15 mouse cellular contexts compared by ENCODE assay signal in genomic region chr17:91085416-91085815, GRCm38 (mm10). TPM values are rescaled to one million over a fixed set of nuclear protein-coding genes. Genes with fewer than 3 reads are reported as not detected.
DNase-seq lines count a peak whose midpoint lies in the region; ATAC-seq lines count a peak whose summit lies in the region.
"Had no signal": no experiment of that assay in that cellular context is flagged by ENCODE, and none has a peak within 500 bp of the region (broad histone marks: within the 10 kb centered on the region; RNA-seq: fewer than 3 reads in every experiment).

No protein-coding gene starts in this region.

- H3K27me3 ChIP-seq in hindbrain, embryonic 11.5 days (ENCODE audit: control insufficient read depth, insufficient read depth, low read length) = no peaks in the 10 kb centered on the region
- peaks cover 4% of the 10 kb centered on the region; the same call in 1 of the 2 replicates for H3K27me3 ChIP-seq in hindbrain, embryonic 10.5 days (ENCODE audit: insufficient read depth, poor library complexity, severe bottlenecking)
- H3K27me3 ChIP-seq in forebrain, embryonic 16.5 days (replicated peaks; ENCODE audit: control insufficient read depth, insufficient read depth, low read length) = no peaks in the 10 kb centered on the region
- H3K27me3 ChIP-seq in midbrain, embryonic 12.5 days = 0 out of 2 replicates have a peak, but pooled peaks cover 6% of the 10 kb centered on the region

- H3K9me3 ChIP-seq in hindbrain, embryonic 11.5 days (ENCODE audit: control insufficient read depth, low read length) = no peaks in the 10 kb centered on the region
- H3K9me3 ChIP-seq in hindbrain, embryonic 10.5 days = peaks cover 16% of the 10 kb centered on the region
- H3K9me3 ChIP-seq in forebrain, embryonic 16.5 days (ENCODE audit: control insufficient read depth, low read length) = peaks cover 12% of the 10 kb centered on the region
- peaks cover 16% of the 10 kb centered on the region for H3K9me3 ChIP-seq in midbrain, embryonic 12.5 days

- 70% methylated on average over 2 of the region's 2 CpGs for WGBS in hindbrain, embryonic 11.5 days
- 61% methylated on average over 2 of the region's 2 CpGs for WGBS in hindbrain, embryonic 10.5 days
- WGBS in forebrain, embryonic 16.5 days = 47% methylated on average over 2 of the region's 2 CpGs
- WGBS in midbrain, embryonic 12.5 days = 70% methylated on average over 2 of the region's 2 CpGs

- ATAC-seq in hindbrain, embryonic 11.5 days (ENCODE audit: low FRiP score) = peak; percentile 51; the same call in 1 of the 2 replicates
- ATAC-seq in forebrain, embryonic 16.5 days = peak; percentile 37
- no peak for ATAC-seq in midbrain, embryonic 12.5 days (ENCODE audit: low FRiP score, low read depth)

- H3K36me3 ChIP-seq in hindbrain, embryonic 11.5 days (ENCODE audit: control insufficient read depth, insufficient read depth, low read length) = 0 out of 2 replicates have a peak, but pooled peaks cover 5% of the 10 kb centered on the region
- peaks cover 18% of the 10 kb centered on the region for H3K36me3 ChIP-seq in hindbrain, embryonic 10.5 days
- peaks cover 18% of the 10 kb centered on the region for H3K36me3 ChIP-seq in forebrain, embryonic 16.5 days (ENCODE audit: control insufficient read depth, insufficient read depth)
- H3K36me3 ChIP-seq in midbrain, embryonic 12.5 days = peaks cover 18% of the 10 kb centered on the region

- no peak overlapping the region for H3K4me2 ChIP-seq in hindbrain, embryonic 11.5 days (replicated peaks; ENCODE audit: low read depth, low read length)
- peak overlapping the region; percentile 40 for H3K4me2 ChIP-seq in forebrain, embryonic 16.5 days (ENCODE audit: low read length)
- H3K4me2 ChIP-seq in midbrain, embryonic 12.5 days (replicated peaks) = peak overlapping the region; percentile 28

- no peak overlapping the region for H3K27ac ChIP-seq in hindbrain, embryonic 11.5 days (ENCODE audit: low read depth, low read length)
- no peak overlapping the region for H3K27ac ChIP-seq in hindbrain, embryonic 10.5 days
- H3K27ac ChIP-seq in forebrain, embryonic 16.5 days (ENCODE audit: low read length) = 0 out of 2 replicates have a peak overlapping the region, but pooled peaks have one; percentile 18
- H3K27ac ChIP-seq in midbrain, embryonic 12.5 days (replicated peaks) = no peak overlapping the region
- H3K27ac ChIP-seq: embryonic facial prominence, embryonic 10.5 days; macrophage had no signal

- H3K4me3 ChIP-seq in hindbrain, embryonic 11.5 days (ENCODE audit: low read depth, low read length) = no peak overlapping the region
- H3K4me3 ChIP-seq in hindbrain, embryonic 10.5 days = no peak overlapping the region
- 0 out of 2 replicates have a peak overlapping the region, but pooled peaks have one; percentile 14 for H3K4me3 ChIP-seq in forebrain, embryonic 16.5 days (replicated peaks; ENCODE audit: low read length)
- no peak overlapping the region for H3K4me3 ChIP-seq in midbrain, embryonic 12.5 days
- H3K4me3 ChIP-seq: embryonic facial prominence, embryonic 10.5 days; erythroblast, embryonic 14.5 days had no signal

- no peaks in the 10 kb centered on the region for H3K4me1 ChIP-seq in hindbrain, embryonic 11.5 days (replicated peaks; ENCODE audit: control insufficient read depth, insufficient read depth, low read length)
- peaks cover 8% of the 10 kb centered on the region; the same call in 1 of the 2 replicates for H3K4me1 ChIP-seq in hindbrain, embryonic 10.5 days (replicated peaks)
- H3K4me1 ChIP-seq in forebrain, embryonic 16.5 days (replicated peaks; ENCODE audit: control insufficient read depth, insufficient read depth, low read length) = peaks cover 12% of the 10 kb centered on the region
- 0 out of 2 replicates have a peak, but pooled peaks cover 2% of the 10 kb centered on the region for H3K4me1 ChIP-seq in midbrain, embryonic 12.5 days
- H3K4me1 ChIP-seq: embryonic facial prominence, embryonic 10.5 days had no signal

- no peak for DNase-seq in hindbrain, embryonic 11.5 days (ENCODE audit: low spot score)
- DNase-seq in hindbrain, embryonic 10.5 days (ENCODE audit: low spot score) = no peak
- DNase-seq in retina, embryonic 14.5 days (ENCODE audit: low spot score) = peak; percentile 71
- DNase-seq in heart, adult 8-10 months (ENCODE audit: low spot score) = no peak
- no peak for DNase-seq in right cerebral cortex, adult 2 months (ENCODE audit: low spot score in 2 of 2)
- DNase-seq: adrenal gland, postnatal 14 days; kidney, postnatal 10 days; liver; lung, adult 18-20 months; thymus, postnatal 4 days had no signal

- no peak overlapping the region for H3K9ac ChIP-seq in hindbrain, embryonic 11.5 days (ENCODE audit: low read depth, low read length)
- H3K9ac ChIP-seq in forebrain, embryonic 16.5 days (replicated peaks; ENCODE audit: low read depth, low read length) = no peak overlapping the region
- H3K9ac ChIP-seq in midbrain, embryonic 12.5 days (replicated peaks) = no peak overlapping the region

RNA-seq across cellular contexts. Expression of gene Nrxn1, which starts 7.5 kb away (rescaled TPM):
- polyA plus RNA-seq in hindbrain, embryonic 11.5 days (2014; fragmentation: Nextera tagmentation; extraction: Ambion mirVana) = 25.0 and 27.9 TPM in 2 replicates
- polyA plus RNA-seq in hindbrain, embryonic 10.5 days (2016; fragmentation: Nextera tagmentation; extraction: Ambion mirVana) = 8.6 and 15.4 TPM in 2 replicates
- polyA plus RNA-seq in forebrain, embryonic 16.5 days (2015; fragmentation: Nextera tagmentation; extraction: Ambion mirVana) = 156 and 198 TPM in 2 replicates
- polyA plus RNA-seq in midbrain, embryonic 12.5 days (2016; fragmentation: Nextera tagmentation; extraction: Ambion mirVana) = 40.7 and 48.4 TPM in 2 replicates
- total RNA-seq in heart, adult 8-10 months (2022) = 1 to 10 TPM; 1.3 to 3.6 (median 2.6) TPM
- polyA plus RNA-seq: erythroblast, embryonic 14.5 days; macrophage had no signal
